Mouse (Mus musculus) T-cell, adult 66 days (primary cell): Measurements from ENCODE around the gene Sbk2. TPM values are rescaled to one million over a fixed set of nuclear protein-coding genes. Genes with fewer than 3 reads are reported as not detected.

Source experiments
- total RNA-seq, 2 experiments: library from RNA; stranded (reverse); gene quantifications; 3 replicates in 1 of 2; 4 replicates in 1 of 2; pipeline ENCODE4 v1.2.4; 2023

Gene Sbk2
- 1 to 10 TPM in 1 of 2 experiments, not detected in 1; 1.4 TPM for total RNA-seq

DNA sequence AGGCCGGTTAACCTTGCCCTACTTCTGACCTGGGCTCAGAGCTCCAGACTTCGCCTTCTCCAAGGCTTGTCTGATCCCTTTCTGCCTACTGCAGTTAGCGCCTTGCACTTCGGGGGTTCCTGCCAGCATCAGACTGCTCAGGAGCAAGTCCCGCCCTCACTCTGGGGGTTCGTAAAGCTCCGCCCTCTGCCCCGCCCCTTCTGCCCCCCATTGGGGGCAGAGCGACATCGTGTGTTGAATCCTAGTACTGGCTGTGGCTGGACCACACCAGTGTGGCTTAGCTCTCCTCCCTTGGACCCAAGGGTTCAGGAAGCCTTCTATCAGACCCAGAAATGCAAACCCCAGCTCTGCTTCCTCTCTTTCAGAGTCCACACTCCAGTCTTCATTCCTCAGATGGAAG lies at the start of gene Sbk2:
Sbk2 (minus strand) TSS at position 135 of the 400 bp plus-strand sequence.

DNA sequence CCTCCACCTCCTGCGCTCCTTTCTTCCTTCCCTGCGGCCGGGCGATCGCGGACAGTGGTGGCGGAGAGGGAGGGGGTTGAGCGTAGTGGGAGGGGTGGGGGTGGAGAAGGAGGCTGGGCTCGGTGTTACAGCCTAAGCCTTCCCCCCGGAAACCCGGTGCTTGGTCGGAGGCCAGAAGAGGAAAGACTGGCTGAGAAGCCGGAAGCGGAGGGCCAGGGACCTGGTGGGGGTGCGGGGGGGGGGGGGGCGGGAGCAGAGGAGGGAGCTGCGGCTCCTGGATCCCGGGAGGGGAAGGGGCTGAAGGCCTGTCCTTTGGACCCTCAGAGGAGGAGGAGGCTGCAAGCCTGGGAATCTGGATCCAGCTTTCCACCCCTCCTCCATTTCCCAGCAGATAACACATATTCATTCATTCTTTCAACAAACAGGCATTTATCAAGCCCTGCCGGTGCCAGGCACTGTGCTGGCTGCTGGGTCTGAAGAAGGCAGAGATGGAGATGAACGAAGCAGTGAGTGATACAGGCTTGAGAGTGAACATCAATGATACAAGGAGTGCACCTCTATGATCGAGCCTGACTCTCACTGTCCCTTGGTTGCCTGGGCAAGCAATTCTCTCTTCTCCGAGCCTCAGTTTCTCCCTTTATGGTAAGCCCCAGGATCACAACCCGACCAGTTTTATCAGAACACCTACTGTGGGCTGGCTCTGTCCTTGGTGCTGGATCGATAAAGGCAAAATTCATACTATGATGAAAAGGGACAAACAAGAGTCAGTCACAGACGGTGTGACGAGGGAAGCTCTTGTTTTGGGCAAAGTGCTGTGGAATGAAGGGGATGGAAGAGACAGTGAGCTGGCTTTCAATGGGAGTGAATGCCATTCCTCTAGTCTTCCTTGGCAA lies 32.0 kb upstream of the Sbk2 start, which contains the start of gene Zfp579:
Zfp579 (minus strand) TSS at position 156 of the 893 bp plus-strand sequence.

DNA sequence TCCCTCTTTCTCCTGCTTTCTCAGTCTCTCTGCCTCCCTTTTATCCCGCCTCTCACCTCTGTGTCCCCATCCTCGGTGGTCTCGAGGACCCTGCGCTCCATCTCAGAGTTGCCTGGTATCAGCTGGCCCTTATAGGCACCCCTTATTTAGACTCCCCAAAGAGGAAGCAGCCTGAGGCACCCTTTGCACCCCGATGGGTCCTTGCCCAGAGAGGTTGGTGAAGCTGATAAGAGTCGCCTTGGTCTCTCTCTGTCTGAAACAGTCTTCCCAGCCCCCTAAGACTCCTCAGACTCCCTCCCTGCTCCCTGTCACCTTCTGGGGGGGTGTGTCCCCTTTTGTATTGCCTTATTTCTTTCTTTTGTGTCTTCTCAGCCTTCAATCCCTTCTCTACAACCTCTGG lies 6.9 kb upstream of the Sbk2 start, which contains the start of gene Sbk3:
Sbk3 (minus strand) TSS at position 101 of the 400 bp plus-strand sequence.

DNA sequence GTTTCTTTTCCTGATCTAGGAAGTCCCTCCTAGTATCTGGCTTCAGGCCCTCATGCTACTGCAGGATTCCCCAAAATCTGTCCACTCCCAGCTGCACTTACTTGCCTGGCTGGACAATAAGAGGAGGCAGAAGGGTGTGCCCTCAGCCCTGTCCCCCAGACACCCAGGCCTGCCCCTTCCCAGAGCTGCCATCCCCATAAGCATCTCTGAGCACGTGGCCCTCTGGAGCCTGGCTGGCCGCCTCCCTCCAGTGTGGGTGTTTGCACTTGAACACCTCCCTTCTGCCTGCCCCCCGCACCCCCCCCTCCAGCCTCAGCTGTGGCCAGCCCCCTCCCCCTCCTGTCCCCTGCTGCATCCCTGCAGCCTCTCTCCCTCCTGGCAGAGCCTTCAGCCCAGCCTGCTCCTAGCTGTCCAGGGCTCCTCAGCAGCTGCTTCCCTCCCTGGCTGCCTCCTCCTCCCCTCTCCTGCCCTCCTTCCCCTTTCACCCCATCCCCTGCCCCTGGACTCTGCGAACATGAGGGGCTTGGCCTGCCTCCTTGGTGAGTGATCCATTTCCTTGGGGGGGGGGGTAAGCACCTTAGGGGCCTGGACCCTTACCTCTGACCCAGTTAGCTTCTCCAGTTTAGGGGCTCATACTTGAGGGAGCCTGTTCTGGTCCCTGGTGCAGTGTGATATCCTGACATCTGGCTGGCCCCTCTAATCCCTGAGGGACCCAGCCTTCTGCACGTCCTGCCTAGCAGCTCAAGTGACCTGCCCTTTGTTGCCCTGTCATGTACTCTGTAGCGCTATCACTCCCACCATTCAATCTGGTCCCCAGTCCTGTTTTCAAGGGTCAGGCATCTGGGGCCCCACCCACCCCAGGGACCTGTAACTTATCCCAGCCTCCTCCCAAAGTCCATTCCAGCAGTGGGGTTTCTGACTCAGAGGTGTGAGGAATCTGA lies 38.5 kb downstream of the Sbk2 start, which contains the start of gene Ssc5d:
Ssc5d (plus strand) TSS at position 345 of the 941 bp plus-strand sequence.

DNA sequence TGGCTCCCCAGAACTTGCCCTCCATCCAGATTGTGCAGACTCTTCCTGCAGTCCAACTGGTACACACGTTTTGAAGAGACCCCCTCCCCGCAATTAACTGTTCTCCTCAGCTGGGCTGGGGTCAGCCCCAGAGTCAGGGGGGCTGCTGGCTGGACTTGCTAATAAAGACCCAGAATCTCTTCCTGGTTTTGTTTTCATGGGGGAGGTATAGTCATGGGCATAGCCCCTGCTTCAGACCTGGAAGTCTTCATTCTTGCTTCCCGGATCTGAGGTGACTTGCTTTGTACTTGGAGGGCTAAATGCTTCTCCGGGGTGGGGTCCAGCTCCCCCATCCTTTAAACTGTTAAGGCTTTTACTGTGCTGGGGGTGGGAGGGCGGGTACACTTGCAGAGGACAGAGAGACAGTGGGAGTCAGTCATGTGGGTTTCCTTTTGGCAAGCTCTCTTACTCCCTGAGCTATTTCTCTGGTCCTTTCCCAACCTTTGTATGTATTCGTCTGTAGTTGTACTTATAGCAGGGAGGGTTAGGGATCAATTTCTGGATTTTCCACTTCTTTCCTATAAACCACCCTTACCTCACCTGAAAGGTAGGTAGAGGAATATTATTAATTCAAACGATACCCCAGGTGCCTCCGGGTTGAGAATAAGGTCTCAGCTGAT lies 42.3 kb downstream of the Sbk2 start, which contains the start of gene Nat14:
Nat14 (plus strand) TSS at position 205 of the 659 bp plus-strand sequence.

DNA sequence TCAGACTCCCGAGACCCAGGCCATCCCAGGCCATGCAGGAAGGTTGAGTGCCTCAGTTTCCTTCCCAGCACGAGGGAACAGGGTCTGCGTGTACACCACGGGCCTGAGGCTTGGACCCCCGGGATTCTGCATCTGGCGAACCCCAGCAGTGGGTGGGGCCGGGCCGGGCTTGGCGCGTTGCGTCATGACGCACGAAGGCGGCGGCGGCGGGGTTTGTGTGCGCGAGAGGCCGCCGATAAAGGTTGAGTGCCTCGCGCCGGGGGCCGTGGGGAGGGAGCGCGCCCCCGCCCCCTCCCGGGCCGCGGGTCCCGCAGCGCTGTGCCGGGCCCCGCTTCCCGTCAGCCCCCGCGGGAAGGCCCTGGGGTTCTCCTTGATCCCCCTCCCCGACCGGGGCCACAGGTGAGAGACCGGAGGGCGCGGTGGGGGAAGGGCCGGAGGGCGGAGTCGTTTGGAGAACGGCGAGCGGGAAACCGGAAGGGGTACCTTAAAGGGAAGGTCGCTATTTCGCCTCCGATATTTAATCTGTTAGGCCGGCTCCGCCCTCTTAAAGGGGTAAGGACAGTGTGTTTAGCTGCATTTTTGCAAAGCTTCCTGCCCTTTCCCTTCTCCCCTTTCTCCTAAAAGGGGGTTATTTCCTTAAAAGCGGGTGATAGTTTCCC lies 49.1 kb downstream of the Sbk2 start, which contains the start of gene Zfp628:
Zfp628 (plus strand) TSS at position 211 of the 659 bp plus-strand sequence.

DNA sequence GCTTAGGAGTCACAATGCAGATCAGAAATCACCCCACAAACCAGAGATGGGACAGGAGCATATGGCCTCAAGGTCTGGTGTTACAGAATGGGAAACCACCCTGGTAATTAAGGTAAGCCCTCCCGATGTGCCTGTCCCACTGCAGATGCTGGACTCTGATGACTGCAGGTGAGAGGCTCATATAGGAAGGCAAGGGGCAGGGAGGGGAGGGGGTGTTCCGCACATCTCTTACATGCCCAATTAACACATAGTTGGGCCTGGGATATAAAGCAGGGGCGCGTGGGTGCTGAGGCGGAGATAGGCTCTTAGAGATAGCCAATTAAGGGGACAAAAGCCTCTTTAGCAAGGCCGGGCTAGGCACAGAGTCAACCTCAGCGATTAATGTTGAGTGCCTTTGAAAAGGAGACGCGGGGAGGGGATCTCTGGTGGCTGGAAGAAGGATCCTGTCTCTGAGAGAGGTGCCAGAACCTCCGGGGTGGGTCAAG lies 57.7 kb downstream of the Sbk2 start, which contains the start of gene Gm36210:
Gm36210 (minus strand) TSS at position 51 of the 485 bp plus-strand sequence.

Other genes with a start within 250 kb of the Sbk2 start
- gene Tmem150b, start 239.2 kb downstream of the Sbk2 start, total RNA-seq: under 1 TPM; 0.21 to 0.76 TPM
- gene Kmt5c, start 224.3 kb downstream of the Sbk2 start, total RNA-seq: 10 to 100 TPM; 66.9 to 85.4 TPM
- gene Cox6b2, start 211.3 kb downstream of the Sbk2 start, total RNA-seq: 1 to 10 TPM; 2.1 to 4.0 TPM
- gene Fam71e2, start 193.1 kb downstream of the Sbk2 start, total RNA-seq: not detected
- gene Il11, start 181.5 kb downstream of the Sbk2 start, total RNA-seq: not detected
- not detected for gene Tmem190, start 181.5 kb downstream of the Sbk2 start, total RNA-seq
- 1 to 10 TPM; 1.4 to 2.7 TPM for gene Tmem238, start 174.8 kb downstream of the Sbk2 start, total RNA-seq
- 1,000 to 10,000 TPM; 2,356 to 2,505 TPM for gene Rpl28, start 171.5 kb downstream of the Sbk2 start, total RNA-seq
- gene Ube2s, start 151.8 kb downstream of the Sbk2 start, total RNA-seq: 100 to 1,000 TPM; 160 to 166 TPM
- gene Shisa7, start 119.7 kb downstream of the Sbk2 start, total RNA-seq: under 1 TPM; 0.23 to 0.36 TPM
- gene Isoc2b, start 94.1 kb downstream of the Sbk2 start, total RNA-seq: 1 to 10 TPM; 4.1 to 4.2 TPM
- 10 to 100 TPM; 10.4 to 13.5 TPM for gene Isoc2a, start 87.3 kb downstream of the Sbk2 start, total RNA-seq
- not detected for gene Gm36210, start 57.9 kb downstream of the Sbk2 start, total RNA-seq
- gene Zfp628, start 49.2 kb downstream of the Sbk2 start, total RNA-seq: 10 to 100 TPM; 30.9 to 32.3 TPM
- gene Nat14, start 42.4 kb downstream of the Sbk2 start, total RNA-seq: 10 to 100 TPM; 10.5 to 10.7 TPM
- 1 to 10 TPM in 1 of 2 experiments, under 1 TPM in 1; 0.73 to 1.3 TPM for gene Ssc5d, start 38.6 kb downstream of the Sbk2 start, total RNA-seq
- gene Sbk3, start 6.8 kb upstream of the Sbk2 start, total RNA-seq: not detected
- 10 to 100 TPM; 33.7 to 35.1 TPM for gene Zfp579, start 31.8 kb upstream of the Sbk2 start, total RNA-seq
- gene Zfp524, start 50.0 kb upstream of the Sbk2 start, total RNA-seq: 10 to 100 TPM; 16.2 to 17.2 TPM
- 10 to 100 TPM; 49.3 to 54.1 TPM for gene Fiz1, start 50.3 kb upstream of the Sbk2 start, total RNA-seq
- gene Gm44973, start 51.1 kb upstream of the Sbk2 start, total RNA-seq: not detected
- 10 to 100 TPM; 56.0 to 56.5 TPM for gene Zfp865, start 56.0 kb upstream of the Sbk2 start, total RNA-seq
- gene Ccdc106, start 56.1 kb upstream of the Sbk2 start, total RNA-seq: 1 to 10 TPM in 1 of 2 experiments, not detected in 1; 1.2 TPM
- under 1 TPM in 1 of 2 experiments, not detected in 1; 0.55 TPM for gene 4632433K11Rik, start 69.7 kb upstream of the Sbk2 start, total RNA-seq
- gene Zfp784, start 74.0 kb upstream of the Sbk2 start, total RNA-seq: 1 to 10 TPM; 5.9 TPM
- 1 to 10 TPM; 5.6 to 7.3 TPM for gene Zfp580, start 87.1 kb upstream of the Sbk2 start, total RNA-seq
- 100 to 1,000 TPM; 454 to 464 TPM for gene U2af2, start 97.7 kb upstream of the Sbk2 start, total RNA-seq
- 100 to 1,000 TPM; 107 to 112 TPM for gene Epn1, start 115.8 kb upstream of the Sbk2 start, total RNA-seq
- gene Rfpl4, start 152.5 kb upstream of the Sbk2 start, total RNA-seq: not detected
- gene Rasl2-9, start 161.5 kb upstream of the Sbk2 start, total RNA-seq: not detected
- not detected for gene Vmn1r55, start 185.3 kb upstream of the Sbk2 start, total RNA-seq
- not detected for gene Vmn1r56, start 232.3 kb upstream of the Sbk2 start, total RNA-seq